Mouse (Mus musculus): ENCODE results near the gene Atad5. TPM values are rescaled to one million over a fixed set of nuclear protein-coding genes. Genes with fewer than 3 reads are reported as not detected.
"Not testable (repeated sequence)": the region's sequence is repeated elsewhere in the genome, so short reads cannot be mapped to it uniquely, and the experiment has no call there.

Atad5 gene
- polyA plus RNA-seq, 1 experiment: 0.58 TPM

- TF ChIP-seq TCF12 (IDR thresholded peaks at IDR 0.05; ENCODE audit: insufficient read depth, poor library complexity, severe bottlenecking) (no peak), USF1 (IDR thresholded peaks at IDR 0.05; ENCODE audit: low read depth) (no peak), POLR2A (IDR thresholded peaks at IDR 0.05; ENCODE audit: insufficient read length, low read depth) (no peak)
- no peaks in the 10 kb centered on the region for H3K36me3 ChIP-seq (ENCODE audit: control insufficient read depth, insufficient read depth)
- peak overlapping the region; percentile 77 for H3K4me3 ChIP-seq
- peaks cover 7% of the 10 kb centered on the region for H3K79me2 ChIP-seq (ENCODE audit: control insufficient read depth, insufficient read depth)
- H3K4me2 ChIP-seq (ENCODE audit: low read depth): peak overlapping the region; percentile 70
- H3ac ChIP-seq (ENCODE audit: control insufficient read depth, insufficient read length): peak overlapping the region; percentile 21
- no peaks in the 10 kb centered on the region for H3K27me3 ChIP-seq (ENCODE audit: control insufficient read depth, insufficient read depth, insufficient read length)
Observed at GRCm38 (mm10) chr11:80142872-80143271, 53.7 kb downstream of the Atad5 start.

GRCm38 (mm10) chr11:80145787-80146275, 56.6 kb downstream of the Atad5 start:
- Histone ChIP-seq H3K36me3 (ENCODE audit: control insufficient read depth, insufficient read depth) (no peaks in the 10 kb centered on the region), H3K4me3 (no peak overlapping the region), H3K79me2 (ENCODE audit: control insufficient read depth, insufficient read depth) (peaks cover 7% of the 10 kb centered on the region), H3K27me3 (ENCODE audit: control insufficient read depth, insufficient read depth, insufficient read length) (no peaks in the 10 kb centered on the region), H3K4me2 (ENCODE audit: low read depth) (no peak overlapping the region), H3ac (ENCODE audit: control insufficient read depth, insufficient read length) (no peak overlapping the region)
- TF ChIP-seq SRF (IDR thresholded peaks at IDR 0.05; ENCODE audit: control insufficient read depth, insufficient read length, low read depth): no peak
- no peak for TF ChIP-seq POLR2AphosphoS2 (IDR thresholded peaks at IDR 0.05; ENCODE audit: insufficient read length, low read depth)
- TF ChIP-seq E2F4 (IDR thresholded peaks at IDR 0.05; ENCODE audit: insufficient read depth): no peak
- no peak for TF ChIP-seq REST (IDR thresholded peaks at IDR 0.05; ENCODE audit: insufficient read depth, insufficient read length)
- no peak for TF ChIP-seq MAX (IDR thresholded peaks at IDR 0.05; ENCODE audit: low read depth)
- no peak for TF ChIP-seq MYOD1 (IDR thresholded peaks at IDR 0.05; ENCODE audit: control insufficient read depth in 1 of 3, insufficient read length in 2 of 3, low read depth in 2 of 3)
- TF ChIP-seq TCF3 (IDR thresholded peaks at IDR 0.05; ENCODE audit: insufficient read length, low read depth): no peak
- TF ChIP-seq POLR2A (IDR thresholded peaks at IDR 0.05; ENCODE audit: insufficient read length, low read depth): no peak
- no peak for TF ChIP-seq CEBPB (IDR thresholded peaks at IDR 0.05; ENCODE audit: insufficient read depth, poor library complexity, severe bottlenecking)
- no peak for TF ChIP-seq USF1 (IDR thresholded peaks at IDR 0.05; ENCODE audit: low read depth)

GRCm38 (mm10) chr11:80147748-80148147, 58.5 kb downstream of the Atad5 start:
- Histone ChIP-seq H3K27me3 (ENCODE audit: control insufficient read depth, insufficient read depth, insufficient read length) (no peaks in the 10 kb centered on the region), H3K4me2 (ENCODE audit: low read depth) (no peak overlapping the region), H3K79me2 (ENCODE audit: control insufficient read depth, insufficient read depth) (no peaks in the 10 kb centered on the region), H3ac (ENCODE audit: control insufficient read depth, insufficient read length) (no peak overlapping the region), H3K4me3 (no peak overlapping the region), H3K36me3 (ENCODE audit: control insufficient read depth, insufficient read depth) (no peaks in the 10 kb centered on the region)
- TF ChIP-seq MYOD1 (IDR thresholded peaks at IDR 0.05; ENCODE audit: control insufficient read depth in 1 of 3, insufficient read length in 2 of 3, low read depth in 2 of 3): no peak

GRCm38 (mm10) chr11:80148313-80148712, 59.1 kb downstream of the Atad5 start:
- Histone ChIP-seq H3K36me3 (ENCODE audit: control insufficient read depth, insufficient read depth) (no peaks in the 10 kb centered on the region), H3K27me3 (ENCODE audit: control insufficient read depth, insufficient read depth, insufficient read length) (no peaks in the 10 kb centered on the region), H3K79me2 (ENCODE audit: control insufficient read depth, insufficient read depth) (no peaks in the 10 kb centered on the region), H3K4me3 (no peak overlapping the region), H3K4me2 (ENCODE audit: low read depth) (no peak overlapping the region), H3ac (ENCODE audit: control insufficient read depth, insufficient read length) (no peak overlapping the region)
- TF ChIP-seq TCF12 (IDR thresholded peaks at IDR 0.05; ENCODE audit: insufficient read depth, poor library complexity, severe bottlenecking) (no peak), USF1 (IDR thresholded peaks at IDR 0.05; ENCODE audit: low read depth) (no peak), MYOD1 (IDR thresholded peaks at IDR 0.05; ENCODE audit: control insufficient read depth in 1 of 3, insufficient read length in 2 of 3, low read depth in 2 of 3) (no peak), POLR2A (IDR thresholded peaks at IDR 0.05; ENCODE audit: insufficient read length, low read depth) (no peak), CEBPB (IDR thresholded peaks at IDR 0.05; ENCODE audit: insufficient read depth, poor library complexity, severe bottlenecking) (no peak), MYOG (IDR thresholded peaks at IDR 0.05; ENCODE audit: control insufficient read depth in 1 of 3, insufficient read depth in 1 of 3, insufficient read length in 2 of 3, low read depth in 2 of 3) (no peak), SRF (IDR thresholded peaks at IDR 0.05; ENCODE audit: control insufficient read depth, insufficient read length, low read depth) (no peak), E2F4 (IDR thresholded peaks at IDR 0.05; ENCODE audit: insufficient read depth) (no peak), MAX (IDR thresholded peaks at IDR 0.05; ENCODE audit: low read depth) (no peak), POLR2AphosphoS2 (IDR thresholded peaks at IDR 0.05; ENCODE audit: insufficient read length, low read depth) (no peak)

- H3K4me3 ChIP-seq; H3ac ChIP-seq (ENCODE audit: control insufficient read depth, insufficient read length); H3K36me3 ChIP-seq (ENCODE audit: control insufficient read depth, insufficient read depth); H3K27me3 ChIP-seq (ENCODE audit: control insufficient read depth, insufficient read depth, insufficient read length); H3K4me2 ChIP-seq (ENCODE audit: low read depth); H3K79me2 ChIP-seq (ENCODE audit: control insufficient read depth, insufficient read depth): not testable (repeated sequence)
Observed at GRCm38 (mm10) chr11:80148974-80149373, 59.8 kb downstream of the Atad5 start.

GRCm38 (mm10) chr11:80149412-80150023, 60.3 kb downstream of the Atad5 start:
- H3K36me3 ChIP-seq (ENCODE audit: control insufficient read depth, insufficient read depth): no peaks in the 10 kb centered on the region
- no peaks in the 10 kb centered on the region for H3K27me3 ChIP-seq (ENCODE audit: control insufficient read depth, insufficient read depth, insufficient read length)
- H3K4me2 ChIP-seq (ENCODE audit: low read depth): no peak overlapping the region
- no peak overlapping the region for H3K4me3 ChIP-seq
- no peak overlapping the region for H3ac ChIP-seq (ENCODE audit: control insufficient read depth, insufficient read length)
- no peaks in the 10 kb centered on the region for H3K79me2 ChIP-seq (ENCODE audit: control insufficient read depth, insufficient read depth)
- no peak for TF ChIP-seq REST (IDR thresholded peaks at IDR 0.05; ENCODE audit: insufficient read depth, insufficient read length)
